Mouse (Mus musculus): ENCODE data around the gene Hmcn2.

Hmcn2 gene

GRCm38 (mm10) chr2:31455418-31455817 lies 141.2 kb downstream of the Hmcn2 start:
- no peak for DNase-seq (ENCODE audit: low spot score in 2 of 2)

GRCm38 (mm10) chr2:31458460-31458859 lies 144.2 kb downstream of the Hmcn2 start:
- DNase-seq (ENCODE audit: low spot score in 2 of 2): no peak

- DNase-seq (ENCODE audit: low spot score in 2 of 2): peak; percentile 19 to 20
These were observed 145.0 kb downstream of the Hmcn2 start for GRCm38 (mm10) chr2:31458989-31459936.

- peak; percentile 34 to 52 for DNase-seq (ENCODE audit: low spot score in 2 of 2)
These were observed 145.9 kb downstream of the Hmcn2 start for GRCm38 (mm10) chr2:31460025-31460571.

- DNase-seq (ENCODE audit: low spot score in 2 of 2): no peak
These were observed 146.7 kb downstream of the Hmcn2 start for GRCm38 (mm10) chr2:31460920-31461319.

- no peak for DNase-seq (ENCODE audit: low spot score in 2 of 2)
These were observed 147.8 kb downstream of the Hmcn2 start for GRCm38 (mm10) chr2:31462051-31462450.

- DNase-seq (ENCODE audit: low spot score in 2 of 2): no peak
These were observed 149.0 kb downstream of the Hmcn2 start for GRCm38 (mm10) chr2:31463253-31463652.

GRCm38 (mm10) chr2:31463696-31464528 lies 149.7 kb downstream of the Hmcn2 start:
- peak; percentile 25 to 26 for DNase-seq (ENCODE audit: low spot score in 2 of 2)

GRCm38 (mm10) chr2:31464529-31464910 lies 150.3 kb downstream of the Hmcn2 start:
- DNase-seq (ENCODE audit: low spot score in 2 of 2): no peak

- DNase-seq (ENCODE audit: low spot score in 2 of 2): no peak
These were observed 153.2 kb downstream of the Hmcn2 start for GRCm38 (mm10) chr2:31467457-31467856.

GRCm38 (mm10) chr2:31468857-31469256 lies 154.6 kb downstream of the Hmcn2 start:
- no peak for DNase-seq (ENCODE audit: low spot score in 2 of 2)

GRCm38 (mm10) chr2:31469480-31469879 lies 155.3 kb downstream of the Hmcn2 start:
- no peak for DNase-seq (ENCODE audit: low spot score in 2 of 2)

GRCm38 (mm10) chr2:31469931-31470682 lies 155.9 kb downstream of the Hmcn2 start, which contains the start of gene Ass1:
Gene Ass1 (plus strand): TSS chr2:31470207.
- peak; percentile 84 to 85 for DNase-seq (ENCODE audit: low spot score in 2 of 2)

GRCm38 (mm10) chr2:31470683-31471385 lies 156.6 kb downstream of the Hmcn2 start:
- peak; percentile 30 to 41 for DNase-seq (ENCODE audit: low spot score in 2 of 2)

GRCm38 (mm10) chr2:31471611-31472010 lies 157.4 kb downstream of the Hmcn2 start:
- no peak for DNase-seq (ENCODE audit: low spot score in 2 of 2)

- peak; percentile 61 to 72 for DNase-seq (ENCODE audit: low spot score in 2 of 2)
These were observed 158.3 kb downstream of the Hmcn2 start for GRCm38 (mm10) chr2:31472406-31473065.

- DNase-seq (ENCODE audit: low spot score in 2 of 2): no peak
These were observed 159.7 kb downstream of the Hmcn2 start for GRCm38 (mm10) chr2:31473941-31474340.

GRCm38 (mm10) chr2:31474686-31475085 lies 160.5 kb downstream of the Hmcn2 start:
- DNase-seq (ENCODE audit: low spot score in 2 of 2): no peak

- no peak for DNase-seq (ENCODE audit: low spot score in 2 of 2)
These were observed 162.0 kb downstream of the Hmcn2 start for GRCm38 (mm10) chr2:31476107-31476820.

Measured in spleen, postnatal 36 days (tissue).